Mouse (Mus musculus) hindbrain, embryonic 11.5 days (tissue): ENCODE data around the gene Gm20716. TPM values are rescaled to one million over a fixed set of nuclear protein-coding genes. Genes with fewer than 3 reads are reported as not detected.
A peak's percentile ranks its signal among the peaks of the same experiment; 100 is the strongest.

Experiments used
- ATAC-seq: fragments of 200-750 bp; cut with Nextera tagmentation; 2 replicates; pipeline ENCODE4 v1.8.0; 2017; ENCODE audit warnings: mild to moderate bottlenecking, moderate TSS enrichment, moderate library complexity; ENCODE audit not compliant: low FRiP score
- DNase-seq: peaks from one replicate; pipeline ENCODE4 v3.0.0-alpha.2; 2015; ENCODE audit warnings: low spot score
- H3K27ac ChIP-seq: fragments of 300-500 bp; sonication (generic); 2 replicates; pipeline ENCODE4 v1.5.1; 2014; ENCODE audit warnings: mild to moderate bottlenecking, low read depth, low read length
- H3K27me3 ChIP-seq: fragments of 300-500 bp; sonication (generic); 2 replicates; pipeline ENCODE4 v1.6.1; 2014; ENCODE audit warnings: mild to moderate bottlenecking, low read length, moderate library complexity, mixed read lengths; ENCODE audit not compliant: control insufficient read depth, insufficient read depth
- H3K36me3 ChIP-seq: fragments of 300-500 bp; sonication (generic); 2 replicates; pipeline ENCODE4 v1.6.1; 2014; ENCODE audit warnings: mild to moderate bottlenecking, low read length, moderate library complexity, mixed read lengths; ENCODE audit not compliant: control insufficient read depth, insufficient read depth
- H3K4me1 ChIP-seq: fragments of 300-500 bp; sonication (generic); replicated peaks from 2 replicates; pipeline ENCODE4 v1.6.1; 2014; ENCODE audit warnings: low read length, mixed read lengths; ENCODE audit not compliant: control insufficient read depth, insufficient read depth
- H3K4me2 ChIP-seq: fragments of 300-500 bp; sonication (generic); replicated peaks from 2 replicates; pipeline ENCODE4 v1.6.1; 2014; ENCODE audit warnings: mild to moderate bottlenecking, low read depth, low read length
- H3K4me3 ChIP-seq: fragments of 300-500 bp; sonication (generic); 2 replicates; pipeline ENCODE4 v1.5.1; 2014; ENCODE audit warnings: low read depth, low read length
- H3K9ac ChIP-seq: fragments of 300-500 bp; sonication (generic); 2 replicates; pipeline ENCODE4 v1.6.1; 2014; ENCODE audit warnings: low read depth, low read length
- H3K9me3 ChIP-seq: fragments of 300-500 bp; sonication (generic); 2 replicates; pipeline ENCODE4 v1.6.1; 2016; ENCODE audit warnings: low read length; ENCODE audit not compliant: control insufficient read depth
- WGBS: fragments of 180-500 bp; shearing (Covaris S2); extraction: QIAGEN DNeasy Blood & Tissue Kit; methylation state at CpG from one replicate; pipeline ENCODE4 v1.1.7; 2014; 5-methylcytosine and 5-hydroxymethylcytosine counted together
- polyA plus RNA-seq: library from polyadenylated mRNA; unstranded; fragments of >200 nt; fragmentation: Nextera tagmentation; extraction: Ambion mirVana; gene quantifications from 2 replicates; pipeline ENCODE4 v1.2.1, GENCODE M21; 2014

Gm20716 gene
- polyA plus RNA-seq, 1 experiment from 2014 or later, result 31.3 TPM

DNA sequence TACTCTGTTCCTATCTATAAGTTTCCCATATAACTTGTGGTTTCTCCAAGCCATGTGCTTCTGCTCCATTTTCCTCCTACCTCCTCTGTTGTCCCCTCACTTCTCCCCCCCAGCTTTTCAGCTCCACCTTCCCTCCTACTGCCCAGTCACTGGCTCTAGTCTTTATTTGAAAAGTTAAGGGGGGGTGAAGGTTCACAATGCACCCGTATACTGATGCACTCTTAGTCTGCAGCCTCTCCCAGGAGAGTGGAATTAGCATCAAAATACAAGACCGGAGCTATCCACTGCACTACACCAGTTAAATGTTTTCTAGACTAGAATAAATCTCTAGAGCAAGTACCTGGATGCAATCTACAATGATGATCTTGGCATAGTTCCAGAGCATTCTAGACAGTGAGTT is 34.4 kb downstream of the Gm20716 start:
- no peak for DNase-seq
- Histone ChIP-seq H3K4me3 (no peak overlapping the region), H3K27ac (no peak overlapping the region), H3K4me1 (peaks cover 6% of the 10 kb centered on the region), H3K9me3 (no peaks in the 10 kb centered on the region), H3K27me3 (no peaks in the 10 kb centered on the region), H3K36me3 (0 out of 2 replicates have a peak, but pooled peaks cover 5% of the 10 kb centered on the region), H3K9ac (no peak overlapping the region), H3K4me2 (no peak overlapping the region)
- WGBS, result 55% methylated on average over 2 of the region's 2 CpGs
- no peak for ATAC-seq

DNA sequence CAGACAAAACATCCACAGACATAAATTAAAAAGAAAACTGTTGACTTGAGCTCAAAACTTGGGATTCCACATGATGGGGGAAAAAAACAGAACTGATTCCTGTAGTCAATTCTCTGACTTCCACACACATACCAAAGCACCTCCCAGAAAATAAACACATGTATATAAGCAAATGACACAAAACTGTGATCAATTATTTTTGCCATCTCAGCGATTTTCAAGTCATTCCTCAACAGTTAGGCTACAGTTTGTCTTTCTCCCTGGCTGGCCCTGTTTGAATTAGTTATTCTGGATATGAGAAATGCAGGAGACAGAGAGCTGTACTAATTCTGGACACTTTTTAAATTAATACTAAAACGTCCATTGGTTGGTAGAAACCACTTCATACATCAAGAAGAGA is 36.5 kb downstream of the Gm20716 start:
- H3K9me3 ChIP-seq, result no peaks in the 10 kb centered on the region
- no peak for ATAC-seq
- 83% methylated on average over 2 of the region's 2 CpGs for WGBS
- H3K4me2 ChIP-seq, result no peak overlapping the region
- 0 out of 2 replicates have a peak, but pooled peaks cover 5% of the 10 kb centered on the region for H3K36me3 ChIP-seq
- H3K27ac ChIP-seq, result no peak overlapping the region
- H3K27me3 ChIP-seq, result no peaks in the 10 kb centered on the region
- no peak overlapping the region for H3K4me3 ChIP-seq
- H3K4me1 ChIP-seq, result no peaks in the 10 kb centered on the region; the same call in 1 of the 2 replicates
- no peak for DNase-seq
- no peak overlapping the region for H3K9ac ChIP-seq

DNA sequence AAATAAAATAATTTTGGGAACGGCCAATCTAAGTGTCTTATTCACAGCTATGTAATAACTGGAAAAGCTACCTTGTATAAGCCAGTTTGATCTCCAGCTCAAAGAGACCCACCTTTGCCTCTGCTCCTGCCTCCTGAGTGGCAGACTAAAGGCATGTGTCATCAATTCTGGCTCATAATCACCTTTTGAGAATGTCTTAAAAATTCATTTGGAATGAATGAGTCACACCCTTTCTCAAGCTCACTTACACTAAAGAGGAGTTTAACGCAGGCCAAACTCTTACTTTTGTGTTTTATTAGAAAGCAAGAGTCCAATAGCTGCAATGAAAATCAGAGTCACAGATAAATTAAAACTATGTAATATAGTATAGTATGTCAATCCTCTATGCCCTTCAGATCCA is 38.3 kb downstream of the Gm20716 start:
- Histone ChIP-seq H3K4me2 (no peak overlapping the region), H3K4me3 (no peak overlapping the region), H3K9ac (no peak overlapping the region), H3K27ac (no peak overlapping the region), H3K36me3 (0 out of 2 replicates have a peak, but pooled peaks cover 6% of the 10 kb centered on the region), H3K9me3 (no peaks in the 10 kb centered on the region), H3K27me3 (no peaks in the 10 kb centered on the region), H3K4me1 (no peaks in the 10 kb centered on the region; the same call in 1 of the 2 replicates)
- DNase-seq (no peak), ATAC-seq (no peak)
- 88% methylated on average over 2 of the region's 2 CpGs for WGBS

DNA sequence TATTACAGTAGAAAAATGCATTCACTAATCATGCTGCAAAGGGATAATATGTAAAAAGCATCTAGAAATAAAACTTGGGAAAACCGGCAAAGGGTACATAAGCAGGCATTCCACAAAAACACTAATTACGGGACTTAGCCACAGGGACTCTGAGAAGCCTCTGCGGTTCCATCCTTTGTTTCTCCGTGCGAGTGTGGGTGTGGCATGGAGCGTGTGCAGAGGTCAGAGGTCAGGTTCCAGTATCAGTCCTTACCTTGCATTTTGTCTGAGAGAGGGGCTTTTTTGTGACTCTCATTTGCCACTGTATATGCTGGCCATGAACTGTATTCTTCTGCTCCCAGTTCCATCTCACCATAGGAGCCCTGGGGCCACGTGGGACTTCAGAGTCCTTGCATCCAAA is 54.2 kb downstream of the Gm20716 start:
- DNase-seq (no peak), ATAC-seq (no peak)
- Histone ChIP-seq H3K36me3 (peaks cover 3% of the 10 kb centered on the region; the same call in 1 of the 2 replicates), H3K4me1 (no peaks in the 10 kb centered on the region), H3K27me3 (no peaks in the 10 kb centered on the region), H3K9ac (no peak overlapping the region), H3K4me2 (no peak overlapping the region), H3K4me3 (no peak overlapping the region), H3K9me3 (no peaks in the 10 kb centered on the region), H3K27ac (no peak overlapping the region)
- 50% methylated on average over 7 of the region's 7 CpGs for WGBS

DNA sequence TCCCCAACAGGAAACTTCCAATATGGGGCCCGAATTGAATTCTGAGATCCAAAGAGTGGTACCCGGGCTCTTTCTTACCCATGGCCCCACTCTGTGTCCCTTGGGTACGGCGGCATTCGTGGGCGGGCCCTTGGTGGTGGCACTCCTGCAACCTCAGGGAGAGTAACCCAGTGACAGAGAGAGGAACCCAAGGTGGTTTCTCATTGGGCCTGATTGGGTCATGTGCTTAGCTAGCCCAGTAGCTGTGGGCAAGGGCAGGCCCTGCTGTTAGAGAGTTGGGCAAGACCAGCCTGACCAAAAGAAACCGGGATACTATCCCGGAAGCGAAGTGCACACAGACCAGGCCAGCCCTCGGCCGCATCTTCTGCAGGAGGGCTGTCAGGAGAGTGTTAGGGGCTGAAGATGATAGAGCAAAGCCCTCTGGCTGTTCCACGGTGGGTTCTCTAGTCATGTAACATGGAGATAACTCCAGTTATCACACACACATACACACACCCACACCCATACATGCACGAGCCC is 59.9 kb downstream of the Gm20716 start:
- 17% methylated on average over 13 of the region's 13 CpGs for WGBS
- Histone ChIP-seq H3K4me3 (no peak overlapping the region), H3K4me2 (peak overlapping the region; percentile 23; the same call in 1 of the 2 replicates), H3K27ac (0 out of 2 replicates have a peak overlapping the region, but pooled peaks have one; percentile 17), H3K9ac (no peak overlapping the region), H3K27me3 (no peaks in the 10 kb centered on the region), H3K4me1 (0 out of 2 replicates have a peak, but pooled peaks cover 5% of the 10 kb centered on the region), H3K9me3 (no peaks in the 10 kb centered on the region), H3K36me3 (no peaks in the 10 kb centered on the region)
- ATAC-seq (0 out of 2 replicates have a peak, but pooled peaks have one; percentile 58), DNase-seq (no peak)

DNA sequence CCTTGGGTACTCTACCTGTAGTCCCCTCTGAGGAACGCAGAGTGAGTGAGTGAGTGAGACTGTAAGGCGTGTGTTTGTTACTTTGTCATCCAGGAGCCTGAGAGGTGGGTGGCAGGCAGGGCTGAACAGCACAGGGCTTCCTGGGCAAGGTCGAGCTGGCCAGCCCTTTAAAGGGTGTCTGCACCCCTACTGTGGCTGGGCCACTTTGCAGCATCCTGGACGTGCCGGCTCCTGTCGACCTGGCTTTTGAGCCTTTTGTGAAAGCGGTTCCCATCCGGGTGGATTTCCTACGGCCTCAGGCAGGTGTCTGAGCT is 60.4 kb downstream of the Gm20716 start:
- no peaks in the 10 kb centered on the region for H3K27me3 ChIP-seq
- peak; percentile 32 for DNase-seq
- no peak overlapping the region for H3K9ac ChIP-seq
- WGBS, result 2% methylated on average over 9 of the region's 9 CpGs
- H3K27ac ChIP-seq, result 0 out of 2 replicates have a peak overlapping the region, but pooled peaks have one; percentile 17
- H3K4me3 ChIP-seq, result no peak overlapping the region
- H3K4me1 ChIP-seq, result 0 out of 2 replicates have a peak, but pooled peaks cover 5% of the 10 kb centered on the region
- 0 out of 2 replicates have a peak, but pooled peaks have one; percentile 14 for ATAC-seq
- no peaks in the 10 kb centered on the region for H3K9me3 ChIP-seq
- peak overlapping the region; percentile 23; the same call in 1 of the 2 replicates for H3K4me2 ChIP-seq
- H3K36me3 ChIP-seq, result no peaks in the 10 kb centered on the region

DNA sequence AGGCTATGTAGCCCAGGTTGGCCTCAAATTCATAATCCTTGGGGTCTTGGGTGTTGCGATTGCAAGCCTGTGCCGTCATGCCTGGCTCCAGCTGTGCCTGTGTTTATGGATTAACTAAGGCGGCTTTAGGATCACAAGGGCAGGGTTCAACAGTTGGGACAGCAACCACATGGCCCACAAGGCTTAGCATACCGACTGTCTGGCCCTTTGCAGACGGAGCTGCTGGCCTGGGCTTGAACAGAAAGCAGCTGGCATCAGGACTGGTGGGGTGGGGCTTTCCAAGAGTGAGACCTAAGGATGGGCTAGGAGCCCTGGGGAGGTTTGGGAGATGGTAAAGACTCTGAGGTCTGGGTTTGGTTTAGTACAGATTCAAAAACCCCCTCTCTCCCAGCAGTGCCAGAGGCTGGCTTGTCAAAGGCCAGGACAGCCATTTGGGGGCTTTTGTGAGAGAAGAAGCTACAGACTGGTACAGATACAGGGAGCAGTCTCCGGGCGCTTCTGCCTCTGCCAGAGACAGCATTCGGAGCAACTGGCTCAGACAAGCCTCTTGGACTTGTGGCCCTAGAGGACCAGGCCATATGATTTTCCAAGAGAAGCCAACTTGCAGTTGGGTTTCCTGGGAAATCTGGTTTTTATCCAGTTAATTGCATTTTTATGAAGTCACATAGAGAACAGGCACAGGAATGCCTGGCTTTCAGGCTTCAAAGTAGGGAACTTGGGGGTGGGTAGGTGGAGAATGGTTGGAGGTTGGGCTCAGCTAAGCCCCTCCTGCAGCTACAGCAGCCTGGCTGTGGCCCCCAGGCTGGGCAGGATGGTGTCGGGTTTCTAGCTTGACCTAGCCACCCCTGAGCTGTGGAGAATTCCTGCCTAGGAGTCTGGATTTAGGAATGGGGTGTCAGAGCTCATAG is 61.0 kb downstream of the Gm20716 start:
- Histone ChIP-seq H3K4me3 (no peak overlapping the region), H3K27ac (peak overlapping the region; percentile 36), H3K27me3 (no peaks in the 10 kb centered on the region), H3K4me1 (0 out of 2 replicates have a peak, but pooled peaks cover 5% of the 10 kb centered on the region), H3K9ac (no peak overlapping the region), H3K36me3 (no peaks in the 10 kb centered on the region), H3K4me2 (0 out of 2 replicates have a peak overlapping the region, but pooled peaks have one; percentile 23), H3K9me3 (no peaks in the 10 kb centered on the region)
- WGBS, result 43% methylated on average over 9 of the region's 9 CpGs
- ATAC-seq (0 out of 2 replicates have a peak, but pooled peaks have one; percentile 20), DNase-seq (peak; percentile 43)

DNA sequence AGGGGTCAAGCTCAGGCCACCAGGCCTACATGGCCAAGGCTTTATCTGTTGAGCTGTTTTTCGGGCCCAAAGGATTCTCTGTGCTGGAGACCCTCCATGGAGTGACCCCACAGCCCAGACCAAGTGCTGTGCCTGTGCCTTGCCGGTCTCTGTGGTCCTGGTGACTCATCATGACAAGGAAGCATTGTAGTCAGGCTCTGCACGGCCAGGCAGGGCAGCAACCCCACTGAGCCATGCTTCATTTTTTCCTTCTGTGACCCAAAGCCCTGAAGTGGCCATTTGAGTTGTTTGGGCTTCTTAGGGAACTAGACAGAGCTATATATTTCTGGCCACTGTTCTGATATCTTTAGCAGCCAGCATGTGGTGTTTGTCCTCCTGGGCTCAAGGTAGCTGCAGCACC is 62.4 kb downstream of the Gm20716 start:
- WGBS, result 48% methylated on average over 3 of the region's 3 CpGs
- no peak overlapping the region for H3K27ac ChIP-seq
- DNase-seq (no peak), ATAC-seq (no peak)
- no peak overlapping the region for H3K4me3 ChIP-seq
- no peaks in the 10 kb centered on the region for H3K27me3 ChIP-seq
- H3K9ac ChIP-seq, result no peak overlapping the region
- H3K4me2 ChIP-seq, result no peak overlapping the region
- no peaks in the 10 kb centered on the region for H3K36me3 ChIP-seq
- no peaks in the 10 kb centered on the region for H3K9me3 ChIP-seq
- 0 out of 2 replicates have a peak, but pooled peaks cover 5% of the 10 kb centered on the region for H3K4me1 ChIP-seq
